ENCODE assay signal across 8 mouse cellular contexts in the genomic region with DNA sequence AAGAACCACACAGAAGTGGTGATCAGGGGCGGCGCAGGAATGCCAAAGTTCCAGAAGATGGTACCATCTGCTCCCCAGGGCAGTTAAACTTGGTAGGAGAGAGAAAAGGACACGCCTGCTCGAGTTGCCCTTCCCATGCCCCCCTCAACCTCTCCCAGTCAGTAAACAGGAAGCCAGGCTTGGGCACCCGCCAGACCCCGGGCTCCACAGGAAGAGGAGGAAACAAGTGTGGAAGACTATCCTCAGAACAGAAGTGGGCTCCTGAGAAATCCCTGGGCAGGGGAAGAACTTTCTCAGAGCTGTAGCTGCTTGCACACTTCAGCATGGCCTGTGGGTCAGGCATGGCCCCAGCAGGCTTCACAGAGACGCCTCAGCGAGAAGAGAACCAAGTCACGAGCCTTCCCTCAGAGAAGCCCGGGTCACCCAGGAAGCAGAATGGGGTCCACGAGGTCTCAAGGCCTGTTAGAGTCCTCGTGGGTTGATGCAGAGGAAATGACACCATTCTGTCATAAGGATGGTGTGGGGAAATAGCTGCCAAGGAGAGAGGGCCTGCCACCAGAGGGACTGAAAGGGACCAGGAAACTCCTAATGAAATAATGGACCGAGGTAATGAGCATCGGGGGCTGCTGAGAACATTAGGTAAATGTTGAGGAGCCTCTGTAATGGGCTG. TPM values are rescaled to one million over a fixed set of nuclear protein-coding genes. Genes with fewer than 3 reads are reported as not detected.
A peak's percentile ranks its signal among the peaks of the same experiment; 100 is the strongest.
DNase-seq lines count a peak whose midpoint lies in the region; ATAC-seq and TF ChIP-seq lines count a peak whose summit lies in the region.

No protein-coding gene starts in this region.

- no peaks in the 10 kb centered on the region for H3K36me3 ChIP-seq in heart, embryonic 11.5 days (ENCODE audit: control insufficient read depth, insufficient read depth, low read length)

- DNase-seq in left cerebral cortex, postnatal 4 days: peak; percentile 24
- no peak for DNase-seq in left cerebral cortex, adult 11 months (ENCODE audit: low spot score)
- peak; percentile 87 for DNase-seq in kidney, postnatal 14 days
- DNase-seq in skeletal muscle tissue, adult 2 months (ENCODE audit: low read depth, low spot score): peak; percentile 45
- no peak for DNase-seq in embryo, embryonic 10.5 days (ENCODE audit: low spot score)
- DNase-seq in left cerebral cortex, postnatal 25 days (ENCODE audit: low spot score in 2 of 2): no peak

- H3K27ac ChIP-seq in bone marrow macrophage, adult 2 months (ENCODE audit: insufficient read depth, low read depth, low read length): peak overlapping the region; percentile 97
- H3K27ac ChIP-seq in heart, embryonic 11.5 days (ENCODE audit: low read depth, low read length): 0 out of 2 replicates have a peak overlapping the region, but pooled peaks have one; percentile 10

- peaks cover 54% of the 10 kb centered on the region for H3K4me1 ChIP-seq in bone marrow macrophage, adult 2 months (ENCODE audit: control insufficient read depth, insufficient read depth, low read length)
- H3K4me1 ChIP-seq in heart, embryonic 11.5 days (ENCODE audit: control insufficient read depth, insufficient read depth, low read length): peaks cover 5% of the 10 kb centered on the region

- H3K9me3 ChIP-seq in heart, embryonic 11.5 days (replicated peaks; ENCODE audit: control insufficient read depth, low read length): no peaks in the 10 kb centered on the region

- H3K9ac ChIP-seq in heart, embryonic 11.5 days (ENCODE audit: low read depth, low read length): no peak overlapping the region

- no peak for TF ChIP-seq CTCF in bone marrow macrophage, adult 2 months (IDR thresholded peaks at IDR 0.05; ENCODE audit: low read depth, low read length)

- H3K4me3 ChIP-seq in bone marrow macrophage, adult 2 months (ENCODE audit: insufficient read depth, low read length): peak overlapping the region; percentile 33
- H3K4me3 ChIP-seq in heart, embryonic 11.5 days (ENCODE audit: low read depth, low read length): no peak overlapping the region

- H3K27me3 ChIP-seq in heart, embryonic 11.5 days (ENCODE audit: control insufficient read depth, insufficient read depth, low read length): no peaks in the 10 kb centered on the region

- peak overlapping the region; percentile 16; the same call in 1 of the 2 replicates for H3K4me2 ChIP-seq in heart, embryonic 11.5 days

- TF ChIP-seq POLR2A in bone marrow macrophage, adult 2 months (IDR thresholded peaks at IDR 0.05; ENCODE audit: borderline replicate concordance, low read depth, low read length): no peak; the same call in 1 of the 2 replicates

- intact Hi-C loops in left cerebral cortex, postnatal 4 days (cut with DNase I): no loop called here
- intact Hi-C loops in left cerebral cortex, postnatal 25 days (cut with DNase I): loop anchor here (5.0 kb wide), 2 partner anchors 97 to 152 kb away; no protein-coding TSS in a partner anchor

- no peak for ATAC-seq in heart, embryonic 11.5 days (replicated peaks; ENCODE audit: insufficient number of reproducible peaks, low FRiP score, low TSS enrichment)

- WGBS in heart, embryonic 11.5 days (ENCODE audit: insufficient replicate concordance): 58% methylated on average over 14 of the region's 14 CpGs

RNA-seq across cellular contexts. Expression of gene Fam219a, which starts 14.2 kb away (rescaled TPM):
- total RNA-seq in left cerebral cortex, postnatal 4 days (2021): 100 to 1,000 TPM; 146 to 159 TPM
- polyA plus RNA-seq in bone marrow macrophage, adult 2 months (2012; ENCODE audit: insufficient read depth, insufficient read length, missing spikeins): 35.2 and 35.6 TPM in 2 replicates
- 1.5 and 1.8 TPM in 2 replicates for polyA plus RNA-seq in heart, embryonic 11.5 days (2014; fragmentation: Nextera tagmentation; extraction: Ambion mirVana)
- 100 to 1,000 TPM; 203 to 209 TPM for total RNA-seq in left cerebral cortex, postnatal 25 days (2021)

RNA-seq across cellular contexts. Expression of gene Dnaic1, which starts 14.4 kb away (rescaled TPM):
- total RNA-seq in left cerebral cortex, postnatal 4 days (2021): 1 to 10 TPM; 2.1 to 3.7 TPM
- not detected in 2 replicates for polyA plus RNA-seq in bone marrow macrophage, adult 2 months (2012; ENCODE audit: insufficient read depth, insufficient read length, missing spikeins)
- 1.2 TPM in 2 replicates for polyA plus RNA-seq in heart, embryonic 11.5 days (2014; fragmentation: Nextera tagmentation; extraction: Ambion mirVana)
- 1 to 10 TPM; 7.2 to 8.0 TPM for total RNA-seq in left cerebral cortex, postnatal 25 days (2021)

RNA-seq across cellular contexts. Expression of gene 1110017D15Rik, which starts 38.0 kb away (rescaled TPM):
- 10 to 100 TPM; 11.6 to 12.8 TPM for total RNA-seq in left cerebral cortex, postnatal 4 days (2021)
- 4.6 TPM in 1 of 2 replicates, not detected in the other for polyA plus RNA-seq in bone marrow macrophage, adult 2 months (2012; ENCODE audit: insufficient read depth, insufficient read length, missing spikeins)
- polyA plus RNA-seq in heart, embryonic 11.5 days (2014; fragmentation: Nextera tagmentation; extraction: Ambion mirVana): not detected in 2 replicates
- 1 to 10 TPM; 3.9 to 5.8 TPM for total RNA-seq in left cerebral cortex, postnatal 25 days (2021)

RNA-seq across cellular contexts. Expression of gene AI464131, which starts 52.3 kb away (rescaled TPM):
- 10 to 100 TPM; 16.9 to 20.6 TPM for total RNA-seq in left cerebral cortex, postnatal 4 days (2021)
- polyA plus RNA-seq in bone marrow macrophage, adult 2 months (2012; ENCODE audit: insufficient read depth, insufficient read length, missing spikeins): 0.39 and 0.69 TPM in 2 replicates
- 2.9 and 3.2 TPM in 2 replicates for polyA plus RNA-seq in heart, embryonic 11.5 days (2014; fragmentation: Nextera tagmentation; extraction: Ambion mirVana)
- total RNA-seq in left cerebral cortex, postnatal 25 days (2021): 10 to 100 TPM; 31.6 to 36.9 TPM

Comparison
In these comparisons a context has a peak if more than half of its experiments do, and no peak if none do; other contexts are left out.
1. DNase-seq: peak in left cerebral cortex, postnatal 4 days (single experiment), kidney, postnatal 14 days (single experiment) and skeletal muscle tissue, adult 2 months (single experiment); none in left cerebral cortex, adult 11 months (single experiment), embryo, embryonic 10.5 days (single experiment) and left cerebral cortex, postnatal 25 days (0 of 2).